Mouse (Mus musculus): ENCODE measurements around the gene Dock1.

The Dock1 gene

DNA sequence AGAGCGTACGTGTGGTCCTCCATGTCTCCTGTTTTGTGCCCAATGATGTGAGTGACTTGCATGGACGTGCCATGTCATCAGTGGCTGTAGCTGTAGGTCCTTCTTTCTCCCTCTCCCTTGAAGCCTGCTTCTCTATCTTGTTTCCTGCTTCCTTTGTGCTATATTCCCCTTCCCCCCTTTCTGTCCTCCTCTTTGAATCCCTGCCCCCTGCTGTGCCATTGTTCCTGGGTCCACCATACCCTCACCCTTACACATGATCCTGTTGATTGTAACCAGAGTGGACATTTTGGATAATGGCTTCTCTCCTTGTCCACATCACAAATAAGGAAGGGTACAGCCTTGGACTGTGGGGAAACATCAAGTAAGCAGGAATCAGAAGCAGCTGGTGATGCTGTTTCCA is 81.0 kb downstream of the Dock1 start:
- no peak for DNase-seq (ENCODE audit: low spot score)

DNA sequence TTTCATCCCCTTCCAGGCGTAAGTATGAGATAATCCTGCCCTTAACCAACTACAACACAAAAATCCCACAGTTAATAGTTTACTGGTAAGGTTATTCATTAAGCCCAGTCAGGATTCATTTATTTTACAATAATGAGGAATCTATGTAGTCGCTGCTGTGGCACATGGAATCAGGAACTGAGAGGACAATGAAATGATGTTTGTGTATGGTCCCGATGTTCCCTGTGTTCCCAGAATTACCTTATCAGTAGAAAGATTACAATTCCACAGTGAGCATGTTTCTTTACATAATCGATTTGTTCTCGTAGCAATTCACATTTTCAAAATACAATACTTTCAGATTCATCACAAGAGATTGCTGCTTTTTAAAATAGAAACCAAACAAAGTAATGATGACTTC is 83.0 kb downstream of the Dock1 start:
- no peak for DNase-seq (ENCODE audit: low spot score)

DNA sequence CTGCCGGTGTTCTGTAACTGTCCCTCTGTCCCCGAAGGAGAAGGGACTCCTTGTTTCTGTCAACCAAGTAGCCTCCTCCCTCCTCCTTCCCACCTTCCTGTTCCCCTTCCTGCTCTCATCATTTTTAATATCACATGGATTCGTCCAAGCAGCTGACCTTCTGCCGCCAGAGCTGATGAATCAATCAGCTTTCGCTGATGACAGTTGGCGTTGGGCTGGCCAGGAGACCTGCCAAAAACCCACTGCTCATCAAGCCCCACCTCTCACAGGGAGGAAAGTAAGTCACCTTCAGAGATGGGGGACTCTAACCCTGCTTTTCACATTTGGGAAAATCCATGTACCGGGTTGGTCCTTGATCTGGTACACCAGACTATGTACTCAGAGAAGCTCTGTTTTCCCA is 87.2 kb downstream of the Dock1 start:
- DNase-seq (ENCODE audit: low spot score): no peak

DNA sequence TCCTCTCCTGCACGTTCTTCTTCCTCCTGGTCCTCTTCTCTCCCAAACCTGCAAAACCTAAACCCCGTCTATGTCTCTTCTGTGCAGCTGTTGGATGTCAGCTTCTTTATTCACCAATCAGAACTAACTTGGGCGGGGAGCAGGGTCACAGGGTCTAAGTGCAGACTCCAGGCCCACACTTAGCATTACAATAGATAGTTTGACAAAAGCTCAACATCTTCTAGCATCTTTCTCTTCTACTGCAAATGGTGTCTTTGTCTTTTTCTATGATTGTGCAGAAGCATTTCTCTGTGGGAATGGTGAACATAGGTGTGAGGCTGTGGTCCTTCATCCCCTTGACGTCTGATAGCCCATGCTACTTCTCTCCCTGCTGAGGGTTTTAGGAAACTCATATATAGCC is 91.3 kb downstream of the Dock1 start:
- DNase-seq (ENCODE audit: low spot score): no peak

DNA sequence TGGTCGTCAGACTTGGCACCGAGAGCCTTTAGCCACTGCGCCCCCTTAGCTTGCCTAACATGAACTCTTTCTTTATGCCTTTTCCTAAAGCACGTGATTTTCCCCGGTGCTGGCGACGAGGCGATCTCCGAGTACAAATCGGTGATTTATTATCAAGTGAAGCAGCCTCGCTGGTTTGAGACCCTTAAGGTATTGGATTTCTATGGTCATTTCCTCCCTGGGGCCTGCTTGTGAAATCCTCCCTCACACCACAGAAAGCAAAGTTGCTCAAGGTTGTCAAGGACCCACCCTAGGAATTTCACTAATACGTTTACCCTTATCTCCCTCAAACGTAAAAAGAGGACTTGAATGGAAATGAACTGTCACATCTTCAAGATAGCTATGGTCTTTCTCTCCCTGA is 94.7 kb downstream of the Dock1 start:
- no peak for DNase-seq (ENCODE audit: low spot score)

DNA sequence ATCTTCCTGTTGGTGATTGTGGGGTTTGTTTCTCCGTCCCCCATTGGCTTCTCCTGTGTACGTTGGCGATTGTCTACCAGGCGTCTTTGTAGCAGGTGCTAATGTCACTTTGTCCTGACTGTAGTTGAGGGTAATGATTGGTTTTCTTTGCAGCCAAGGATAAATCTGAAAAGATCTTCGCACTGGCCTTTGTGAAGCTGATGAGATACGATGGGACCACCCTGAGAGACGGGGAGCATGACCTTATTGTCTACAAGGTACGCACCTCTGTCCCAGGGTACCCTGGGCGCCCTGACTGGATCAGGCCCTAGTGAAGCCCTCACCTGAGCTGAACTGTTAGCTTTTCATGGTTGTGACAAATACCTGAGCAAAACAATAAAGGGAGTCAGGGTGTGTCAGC is 100.9 kb downstream of the Dock1 start:
- DNase-seq (ENCODE audit: low spot score): no peak

DNA sequence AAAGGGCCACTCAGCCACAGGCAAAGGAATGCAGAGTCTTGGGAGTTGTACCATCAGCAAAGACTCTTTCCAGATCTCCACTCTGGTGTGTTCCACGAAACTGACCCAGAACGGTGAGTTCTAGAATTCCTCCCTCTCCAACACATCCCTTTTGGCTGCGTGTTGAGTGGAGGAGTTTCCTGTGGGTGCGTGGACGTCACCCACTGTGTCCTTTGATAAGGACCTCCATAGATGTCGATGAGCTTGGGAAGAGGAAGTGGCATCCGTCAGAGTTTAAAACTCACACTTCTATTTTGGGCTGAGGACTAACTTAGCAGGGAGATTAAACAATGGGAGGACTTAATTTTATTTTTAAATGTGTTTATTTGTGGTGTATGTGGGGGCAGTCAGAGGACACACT is 101.9 kb downstream of the Dock1 start:
- no peak for DNase-seq (ENCODE audit: low spot score)

DNA sequence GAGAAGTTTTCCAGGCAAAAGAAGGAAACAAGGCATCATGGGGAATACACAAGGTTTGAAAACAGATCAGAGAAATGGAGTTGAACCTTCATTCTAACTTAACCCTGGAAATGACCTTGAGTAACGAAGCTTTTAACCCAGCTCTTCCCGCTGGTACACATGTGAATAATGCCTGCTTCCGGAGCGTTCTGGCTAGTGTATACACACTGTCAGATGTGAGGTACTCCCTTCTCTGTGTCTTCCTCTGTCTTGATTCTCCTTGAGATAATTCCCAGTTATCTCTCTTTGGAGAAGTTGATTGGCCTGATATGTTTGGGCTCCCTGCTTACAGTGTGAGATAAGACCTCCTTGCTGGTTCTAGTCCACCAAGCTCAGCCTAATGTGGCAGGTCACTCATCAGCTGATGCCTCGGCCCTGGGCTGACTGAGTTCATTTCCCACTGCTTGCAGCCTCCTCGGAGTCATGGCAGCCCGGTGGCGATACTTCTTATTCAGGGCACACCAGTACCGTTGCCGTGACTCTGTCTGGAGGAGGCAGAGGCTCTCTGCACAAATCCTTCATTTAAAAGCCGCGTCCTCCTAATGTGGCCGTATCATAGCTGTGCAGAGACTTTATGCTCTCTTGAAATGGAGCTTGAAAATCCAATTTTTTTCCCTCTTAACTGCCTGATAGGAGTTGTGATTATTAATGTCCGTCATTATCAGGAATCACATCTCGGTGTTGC is 102.6 kb downstream of the Dock1 start:
- no peak for DNase-seq (ENCODE audit: low spot score)

DNA sequence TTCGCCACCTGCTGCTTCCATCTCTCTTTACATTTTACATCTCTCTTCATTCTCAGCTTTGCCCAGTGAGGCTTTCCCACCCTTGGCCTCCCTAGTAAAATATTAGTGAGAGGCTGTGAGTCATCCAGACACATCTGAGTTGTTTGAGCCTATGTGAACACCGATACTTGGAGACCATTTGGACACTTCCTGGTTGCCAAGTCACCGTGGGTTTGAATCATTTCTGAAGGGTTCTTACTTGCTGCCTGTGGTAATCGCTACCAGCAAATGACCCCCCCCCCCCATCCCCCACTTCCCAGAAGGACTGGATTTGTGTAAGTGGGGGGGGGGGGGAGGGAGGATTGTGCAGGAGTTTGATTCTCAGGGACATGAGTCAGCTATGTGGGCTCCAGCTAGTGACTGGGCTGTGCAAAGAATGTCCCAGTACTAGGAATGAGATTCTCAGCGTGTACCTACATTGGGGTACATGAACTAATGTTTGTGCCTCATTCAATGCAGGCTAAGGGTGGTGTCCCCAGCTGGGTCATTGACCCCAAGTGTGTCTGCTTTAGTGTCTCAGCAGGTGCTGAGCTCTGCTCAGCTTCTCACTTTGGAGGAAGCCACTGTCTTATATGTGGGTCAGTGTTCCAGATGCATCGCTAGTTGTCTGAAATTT is 103.4 kb downstream of the Dock1 start:
- DNase-seq (ENCODE audit: low spot score): no peak

DNA sequence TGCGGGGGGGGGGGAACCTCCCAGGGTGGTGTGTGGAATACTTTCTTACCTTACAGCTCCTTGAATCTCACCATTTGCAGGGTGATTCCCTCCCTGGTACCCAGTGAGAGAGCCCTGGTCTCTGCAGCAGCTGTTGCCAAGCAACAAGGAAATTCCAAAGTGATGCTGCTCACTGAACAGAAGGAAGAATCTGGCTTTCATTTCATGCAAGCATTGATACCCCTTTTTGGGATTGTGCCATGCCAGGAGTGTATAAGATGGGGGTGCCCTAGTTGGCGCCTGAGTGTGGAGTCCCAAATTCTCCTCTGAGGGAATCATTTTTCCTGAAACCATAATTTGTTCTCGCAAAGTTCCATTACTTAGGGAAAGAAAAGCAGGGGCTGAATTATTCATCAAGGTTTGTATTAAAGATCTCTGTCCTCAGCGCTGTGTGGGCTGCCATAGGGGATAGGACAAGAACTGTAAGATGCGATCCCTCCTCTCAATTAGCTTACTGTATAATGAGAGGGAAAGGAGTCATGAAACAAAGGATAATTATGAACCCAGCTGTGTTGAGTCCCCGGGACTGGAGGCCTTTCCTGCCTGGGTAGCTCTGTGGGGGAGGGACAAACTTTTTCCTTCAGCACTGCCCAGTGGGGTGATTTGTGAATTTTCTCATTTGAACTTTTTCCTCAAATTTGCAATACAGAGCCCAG is 104.2 kb downstream of the Dock1 start:
- DNase-seq (ENCODE audit: low spot score): no peak

DNA sequence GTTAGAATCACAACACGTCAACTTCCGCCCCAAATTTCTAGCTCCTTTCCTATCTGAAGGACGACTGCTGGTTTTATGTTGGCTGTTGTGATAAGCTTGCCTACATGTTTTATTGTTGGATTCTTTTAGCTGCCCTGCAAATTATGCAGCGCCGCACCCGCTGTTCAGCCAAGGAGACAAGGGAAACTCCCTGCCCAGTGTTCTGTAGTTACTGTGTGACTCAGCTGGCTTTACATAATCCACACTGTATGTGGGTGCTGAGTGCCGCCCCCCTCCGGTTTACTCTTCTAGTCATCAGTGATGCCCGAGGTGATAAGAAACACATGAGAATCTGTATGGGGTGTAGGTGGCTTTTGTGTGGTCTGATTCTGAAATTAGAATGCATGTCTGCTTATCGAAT is 105.2 kb downstream of the Dock1 start:
- DNase-seq (ENCODE audit: low spot score): no peak

DNA sequence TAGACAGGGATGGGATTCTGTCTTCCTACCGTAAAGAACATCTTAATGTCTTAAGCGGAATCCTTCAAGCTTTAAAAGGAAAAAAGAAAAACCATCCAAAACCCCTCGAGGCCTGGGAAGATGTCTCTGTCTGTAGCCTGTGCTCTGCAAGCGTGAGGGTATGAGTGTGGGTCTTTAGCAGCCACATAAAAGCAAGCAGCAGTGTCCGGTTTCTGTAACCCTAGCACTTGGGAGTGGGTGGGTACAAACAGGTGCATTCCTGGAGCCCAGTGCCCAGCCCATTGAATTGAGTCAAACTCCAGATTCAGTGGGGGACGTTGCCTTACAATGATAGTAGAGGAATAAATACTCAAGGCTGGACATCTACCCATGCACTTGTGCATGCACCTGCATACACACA is 105.9 kb downstream of the Dock1 start:
- DNase-seq (ENCODE audit: low spot score): no peak

DNA sequence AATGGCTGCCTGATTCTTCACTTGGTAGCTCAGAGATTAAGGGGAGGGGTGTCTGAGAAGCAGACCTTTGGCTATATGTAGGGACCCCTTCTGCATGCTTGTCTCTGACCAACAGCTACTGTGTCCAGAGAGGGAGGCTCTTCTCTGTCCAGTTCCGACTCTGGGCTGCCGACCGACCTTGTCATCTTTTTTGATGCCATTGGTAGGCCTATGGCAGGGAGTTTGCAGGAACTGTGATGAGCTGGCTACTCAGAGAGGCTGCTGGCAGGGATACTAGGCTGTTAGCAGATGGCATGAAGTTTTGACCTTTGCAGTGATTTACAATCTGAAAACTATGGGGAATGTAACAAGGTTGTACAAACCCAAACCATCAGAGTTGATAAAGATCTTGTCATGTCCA is 109.3 kb downstream of the Dock1 start:
- DNase-seq (ENCODE audit: low spot score): no peak

DNA sequence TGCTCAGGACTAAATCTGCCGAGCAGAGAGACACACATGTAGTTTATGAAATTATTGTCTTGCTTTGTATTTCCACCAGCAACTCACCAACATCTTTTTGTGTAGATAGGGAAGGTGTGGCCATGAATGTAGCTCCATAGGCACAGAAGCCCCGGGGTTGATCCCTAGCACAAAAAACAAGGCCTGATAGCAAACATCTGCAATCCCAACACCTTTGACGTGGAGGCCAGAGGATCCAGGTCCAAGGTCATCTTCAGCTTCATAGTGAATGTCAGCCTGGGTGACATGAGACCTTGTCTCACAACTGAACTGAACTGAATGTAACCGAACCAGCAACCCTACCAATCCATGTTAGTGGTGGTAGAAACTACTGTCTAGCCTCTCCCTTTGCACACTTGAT is 116.7 kb downstream of the Dock1 start:
- DNase-seq (ENCODE audit: low spot score): no peak

DNA sequence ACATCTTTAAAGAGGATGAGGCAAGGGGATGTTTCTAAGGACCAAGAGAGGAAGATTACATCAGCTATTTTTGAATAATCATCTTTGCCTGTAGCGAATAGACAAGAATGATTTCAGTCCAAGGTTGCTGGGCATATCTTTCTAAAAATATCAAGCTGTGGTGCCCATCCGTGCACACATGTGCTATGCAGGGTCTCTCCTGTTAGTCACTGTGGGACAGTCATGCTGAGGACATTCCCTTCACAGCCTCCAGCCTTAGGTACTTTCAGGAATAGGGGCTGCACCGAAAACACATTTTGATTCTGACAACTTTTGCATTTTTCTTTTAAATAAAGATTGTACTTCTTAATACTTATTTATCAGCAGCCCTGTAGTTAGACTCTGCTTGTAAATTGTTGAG is 124.4 kb downstream of the Dock1 start:
- DNase-seq (ENCODE audit: low spot score): no peak

DNA sequence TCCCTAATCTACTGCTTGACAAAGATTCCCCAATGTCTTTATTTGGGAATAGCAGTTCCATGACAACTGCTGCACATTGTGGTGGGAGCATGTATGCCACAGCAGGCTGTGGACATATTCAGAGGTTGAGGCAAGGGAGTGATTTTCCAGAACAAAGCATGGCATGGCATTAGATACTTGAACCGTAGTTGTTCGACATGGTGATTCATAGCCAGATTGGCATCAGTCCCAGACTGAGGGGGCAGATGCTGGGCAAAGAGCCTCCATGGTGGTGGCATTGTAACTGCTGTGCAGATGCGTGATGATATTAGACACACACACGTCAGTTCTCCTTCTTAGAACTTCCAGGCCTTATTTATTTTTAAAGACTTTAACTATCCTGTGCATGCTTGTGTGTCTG is 129.6 kb downstream of the Dock1 start:
- no peak for DNase-seq (ENCODE audit: low spot score)

DNA sequence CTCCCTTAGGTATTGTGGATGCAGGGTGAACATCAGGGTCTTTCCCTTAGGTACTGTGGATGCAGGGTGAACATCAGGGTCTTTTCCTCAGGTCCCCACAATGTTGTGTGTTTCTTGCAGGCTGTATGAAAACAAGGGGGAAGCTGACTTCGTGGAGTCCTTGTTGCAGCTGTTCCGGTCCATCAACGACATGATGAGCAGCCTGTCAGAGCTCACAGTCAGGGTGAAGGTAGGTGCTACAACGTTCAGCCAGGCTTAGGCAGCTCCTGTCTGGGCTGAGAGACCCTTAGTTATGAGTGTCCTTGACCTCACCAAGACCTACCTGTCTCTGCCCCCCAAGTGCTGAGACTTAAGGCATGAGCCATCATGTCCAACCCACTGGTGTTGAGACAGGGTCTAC is 134.0 kb downstream of the Dock1 start:
- DNase-seq (ENCODE audit: low spot score): no peak

DNA sequence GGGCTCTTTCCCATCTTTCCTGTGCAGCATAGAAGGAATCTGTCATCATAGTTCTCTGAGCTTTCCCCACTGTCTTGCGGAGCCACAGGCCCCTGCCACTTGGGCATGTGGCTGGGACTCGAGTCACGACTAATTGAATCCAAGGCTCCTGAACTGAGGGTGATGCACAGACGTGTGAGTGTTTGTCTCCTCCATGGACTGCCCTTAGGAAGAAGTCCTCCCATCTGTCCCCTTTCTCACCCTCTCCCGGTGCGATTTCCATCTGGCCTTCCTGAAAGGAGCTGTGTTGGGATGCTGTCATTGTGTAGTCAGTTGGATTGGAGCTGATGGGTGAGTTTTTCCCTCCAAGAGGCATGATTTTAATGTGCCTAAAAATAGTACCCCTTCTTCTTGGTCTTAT is 136.3 kb downstream of the Dock1 start:
- DNase-seq (ENCODE audit: low spot score): no peak

DNA sequence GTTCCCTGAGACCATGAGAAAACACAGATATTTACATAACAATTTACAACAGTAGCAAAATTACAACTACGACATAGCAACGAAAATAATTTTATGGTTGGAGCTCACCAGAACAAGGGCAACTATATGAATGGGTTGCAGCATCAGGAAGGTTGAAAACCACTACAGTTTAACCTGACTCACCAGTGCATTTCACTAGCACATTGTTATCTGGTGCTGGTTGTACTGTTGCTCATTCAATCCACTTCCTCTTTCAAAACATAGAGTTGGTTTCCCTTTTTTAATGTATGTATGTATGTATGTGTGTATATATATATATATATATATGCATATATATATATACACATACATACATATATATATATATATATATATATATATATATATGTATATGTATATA is 138.0 kb downstream of the Dock1 start:
- DNase-seq (ENCODE audit: low spot score): no peak

DNA sequence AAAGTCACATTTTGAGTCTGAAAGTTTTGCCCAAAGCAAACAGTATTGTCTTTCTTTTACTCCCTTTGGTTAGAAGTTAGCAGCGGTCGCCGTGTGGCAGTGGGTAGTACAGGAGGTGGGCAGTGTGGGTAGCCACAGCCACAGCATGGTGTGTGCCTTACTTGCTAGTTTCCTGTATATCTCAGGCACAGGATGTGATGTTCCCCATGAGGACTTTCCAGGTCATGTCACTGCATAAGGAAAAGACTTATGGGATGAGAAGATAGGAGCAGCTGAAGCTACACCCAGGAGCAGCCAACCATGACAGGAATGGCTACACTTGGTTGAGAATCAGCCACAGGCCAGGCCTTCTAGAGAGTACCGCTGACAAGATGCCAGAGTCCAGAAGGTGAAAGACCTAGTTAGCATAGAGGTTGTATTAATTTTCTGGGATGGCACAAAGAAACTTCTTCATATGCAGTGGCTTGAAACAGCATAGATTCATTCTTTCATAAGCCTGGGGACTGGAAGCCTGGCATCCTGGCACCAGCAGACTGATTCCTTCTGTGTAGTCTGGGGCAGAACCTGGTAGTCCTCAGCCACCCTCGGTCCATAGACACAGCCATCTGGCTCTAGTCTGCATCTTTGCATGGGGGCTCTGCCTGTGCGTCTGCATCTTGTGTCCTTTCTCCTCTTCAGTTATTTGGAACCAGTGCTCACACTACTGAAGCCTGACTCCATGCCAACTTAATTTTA is 139.0 kb downstream of the Dock1 start:
- no peak for DNase-seq (ENCODE audit: low spot score)

DNA sequence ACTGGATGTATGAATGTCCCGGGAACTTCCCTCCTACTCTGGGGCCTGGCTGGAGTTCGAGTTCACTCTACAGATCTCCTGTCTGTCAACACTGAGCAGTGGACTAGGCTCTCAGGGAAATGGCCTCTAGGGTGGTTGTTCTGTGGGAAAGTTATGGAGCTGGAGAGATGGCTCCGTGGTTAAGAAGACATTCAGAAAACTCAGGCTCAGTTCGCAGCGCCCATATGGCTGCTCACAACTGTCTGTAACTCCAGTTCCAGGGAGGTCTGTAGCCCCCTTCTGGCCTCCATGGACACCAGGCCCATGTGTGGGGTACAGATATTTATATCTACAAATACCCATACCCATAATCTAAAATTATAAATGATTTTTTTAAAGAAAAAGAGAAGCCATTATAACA is 148.0 kb downstream of the Dock1 start:
- no peak for DNase-seq (ENCODE audit: low spot score)

DNA sequence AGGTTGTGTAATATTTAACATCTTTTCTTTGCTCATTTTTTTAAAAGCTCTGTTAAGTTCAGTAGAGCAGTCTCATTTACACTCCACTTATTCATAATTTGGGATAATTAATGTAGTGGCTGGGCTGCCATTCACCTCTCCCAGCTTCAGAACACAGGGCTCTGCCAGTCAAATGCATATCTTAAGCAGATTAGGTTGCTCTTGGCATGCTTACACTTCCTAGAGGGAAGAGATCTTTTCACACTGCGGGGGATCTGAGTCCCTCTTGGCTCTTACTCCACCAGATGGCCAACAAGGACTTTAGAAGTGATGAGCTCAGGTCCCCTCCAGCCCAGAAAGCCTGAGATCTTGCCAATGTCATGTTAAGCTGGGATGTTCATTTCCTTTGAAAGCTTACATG is 150.8 kb downstream of the Dock1 start:
- no peak for DNase-seq (ENCODE audit: low spot score)

DNA sequence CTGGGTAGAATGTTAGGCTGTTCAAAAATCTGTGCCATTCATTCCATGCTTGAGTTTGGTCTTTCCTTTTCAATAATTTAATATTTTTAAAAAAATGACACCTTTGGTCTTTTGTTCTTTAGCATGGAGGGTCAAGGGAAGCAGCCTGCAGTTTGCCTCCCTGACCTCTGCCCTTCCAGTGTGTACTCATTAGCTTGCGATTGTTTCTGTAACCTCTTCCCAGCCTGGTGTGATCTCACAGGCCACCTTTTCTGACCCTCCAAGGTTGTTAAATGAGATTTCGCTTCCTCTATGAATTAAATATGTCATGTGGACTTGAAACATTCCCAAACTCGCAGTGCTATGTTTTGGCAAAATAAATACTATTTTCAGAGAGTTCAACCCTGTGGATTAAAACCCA is 151.6 kb downstream of the Dock1 start:
- no peak for DNase-seq (ENCODE audit: low spot score)

All from ovary, postnatal 36 days (tissue).